Mouse (Mus musculus) testis, adult 2 months (tissue): Measurements from ENCODE around the gene Reln.

ENCODE experiments used
- CTCF ChIP-seq: fragments of 200-500 bp; IDR thresholded peaks from 2 replicates; pipeline ENCODE4 v1.5.1; 2012; ENCODE audit warnings: low read depth, mild to moderate bottlenecking, inconsistent platforms, low read length, moderate library complexity; ENCODE audit not compliant: control insufficient read depth, insufficient read depth, insufficient replicate concordance
- POLR2A ChIP-seq: fragments of 200-500 bp; IDR thresholded peaks from 2 replicates; pipeline ENCODE4 v1.6.1; 2012; ENCODE audit warnings: low read depth, mild to moderate bottlenecking, inconsistent platforms, low read length, moderate library complexity; ENCODE audit not compliant: control insufficient read depth

DNA sequence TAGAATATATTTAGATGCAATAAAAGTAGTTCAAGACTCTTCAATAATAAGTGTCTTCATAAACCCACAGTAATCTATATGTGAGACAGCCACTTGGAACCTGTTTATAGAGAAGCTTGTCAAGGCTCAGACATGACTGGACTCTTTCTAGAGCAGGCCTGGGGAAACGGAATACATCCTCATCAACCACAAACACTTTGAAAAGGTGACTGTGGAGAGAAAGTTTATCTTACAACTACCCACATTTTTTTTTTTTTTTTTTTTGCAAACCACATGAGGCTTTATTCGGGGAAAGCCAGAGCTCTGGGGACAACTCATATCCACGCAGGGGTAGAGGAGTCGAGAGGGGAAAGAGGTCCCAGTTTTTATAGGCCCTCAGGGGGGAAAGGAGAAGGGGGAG lies 36.6 kb downstream of the Reln start:
- no peak for TF ChIP-seq CTCF
- no peak for TF ChIP-seq POLR2A
